Mouse (Mus musculus) adrenal gland, postnatal 14 days (tissue): Measurements from ENCODE around the gene Ylpm1. TPM values are rescaled to one million over a fixed set of nuclear protein-coding genes. Genes with fewer than 3 reads are reported as not detected.

Experiments
- DNase-seq: peaks from one replicate; pipeline ENCODE4 v3.0.0; 2021; ENCODE audit warnings: mixed read lengths
- total RNA-seq: library from RNA; stranded (reverse); gene quantifications from 2 replicates; pipeline ENCODE4 v1.2.3, GENCODE M21; 2021

Ylpm1 gene
- total RNA-seq, 1 experiment from 2014 or later: 46.0 TPM

DNA sequence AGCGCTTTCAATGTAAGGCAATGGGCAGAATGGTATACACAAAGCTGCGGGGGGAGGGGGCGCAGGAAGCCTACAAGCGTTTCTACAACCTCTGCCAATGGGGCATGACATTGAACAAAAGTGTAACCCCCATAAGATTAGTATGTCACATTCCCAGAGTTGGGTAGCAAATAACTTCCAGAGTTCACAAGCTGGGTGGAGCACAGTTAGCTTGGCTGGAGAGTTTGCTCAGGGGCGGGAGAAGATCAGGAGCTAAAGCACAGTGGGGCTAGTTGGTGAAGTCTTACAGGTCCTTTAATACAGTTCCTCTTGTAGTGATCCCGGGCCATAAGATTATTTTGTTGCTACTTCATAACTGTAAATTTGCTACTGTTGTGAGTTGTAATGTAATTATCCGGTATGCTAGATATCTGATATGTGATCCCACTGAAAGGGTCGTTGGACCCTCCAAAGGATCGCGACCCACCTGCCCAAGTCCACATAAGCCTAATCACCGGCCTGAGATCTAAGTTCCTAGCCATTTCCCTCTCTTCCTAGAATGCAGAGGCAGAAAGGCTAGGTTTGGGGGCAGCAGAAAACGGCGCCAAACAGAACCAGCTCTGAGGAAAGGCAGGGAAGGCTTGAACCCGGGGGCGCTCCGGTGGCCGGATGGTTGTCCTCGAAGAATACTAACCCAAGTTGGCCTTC is 114.0 kb downstream of the Ylpm1 start:
- peak; percentile 38 for DNase-seq

DNA sequence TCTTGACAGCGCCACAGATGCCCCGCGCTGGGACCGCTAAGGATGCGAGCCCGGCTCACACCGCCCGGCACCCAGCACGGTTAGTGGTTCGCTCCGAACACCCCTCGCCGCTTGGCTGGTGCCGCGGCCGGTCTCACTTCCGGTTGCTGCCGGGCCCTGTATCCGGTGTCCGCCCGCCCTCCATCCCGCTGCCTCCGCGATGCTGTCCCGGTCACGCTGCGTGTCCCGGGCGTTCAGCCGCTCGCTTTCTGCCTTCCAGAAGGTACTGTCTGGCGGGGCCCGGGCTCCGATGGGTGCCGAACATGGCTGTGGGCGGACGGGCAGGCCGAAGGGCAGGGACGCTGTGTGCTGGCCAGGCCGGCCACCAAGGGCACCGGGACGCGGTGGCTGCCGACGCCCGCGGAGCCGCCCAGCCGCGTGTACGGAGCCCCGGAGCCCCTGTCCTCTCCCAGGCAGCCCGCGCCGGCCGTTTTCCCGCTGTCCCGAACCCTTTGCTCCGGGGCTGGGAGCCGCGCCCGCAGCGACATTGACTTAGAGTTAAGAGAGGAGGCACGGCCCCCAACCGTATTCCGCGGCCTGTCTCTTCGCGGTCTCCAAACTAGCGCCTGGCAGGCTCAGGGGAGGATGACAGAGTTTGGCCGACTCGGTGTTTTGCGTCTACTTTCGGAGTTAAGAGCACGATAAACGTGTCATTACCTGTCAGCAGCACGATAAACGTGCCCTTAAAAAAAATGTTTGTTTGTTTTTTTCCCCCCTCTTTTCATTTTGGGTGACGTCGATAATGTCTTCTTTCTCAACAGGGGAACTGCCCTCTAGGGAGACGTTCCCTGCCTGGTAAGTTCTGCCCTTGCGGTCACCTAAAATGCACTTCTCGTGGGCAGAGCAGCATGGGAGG is 114.8 kb downstream of the Ylpm1 start, which contains the start of the genes Prox2 and Dlst:
TSS of gene Prox2 (minus strand) at position 62 of the 895 bp plus-strand sequence.
TSS of gene Dlst (plus strand) at position 136 of the 895 bp plus-strand sequence.
- DNase-seq: peak; percentile 95

GRCm38 (mm10) chr12:85112550-85113251 is 116.6 kb downstream of the Ylpm1 start:
- DNase-seq: no peak

DNA sequence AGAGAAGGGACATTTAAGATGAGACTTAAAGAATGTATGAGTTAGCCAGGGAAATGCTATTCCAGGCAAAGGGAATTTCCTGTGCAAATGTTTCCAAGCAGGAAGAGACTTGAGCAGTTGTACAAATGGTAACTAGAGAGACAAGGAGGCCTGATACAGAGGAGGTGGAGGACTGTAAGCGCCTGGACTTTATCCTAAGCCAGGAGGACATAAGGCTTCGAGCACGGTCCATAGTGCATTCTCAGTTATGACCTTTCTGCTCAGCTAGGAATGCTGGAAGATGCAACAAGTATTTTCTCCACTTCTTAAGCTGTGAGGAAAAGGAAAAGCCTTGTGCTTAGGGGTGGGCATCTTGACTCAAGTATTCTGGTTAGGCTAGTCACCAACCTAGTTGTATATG is 117.2 kb downstream of the Ylpm1 start:
- no peak for DNase-seq

- no peak for DNase-seq
Measured at GRCm38 (mm10) chr12:85113917-85114316, 117.8 kb downstream of the Ylpm1 start.

GRCm38 (mm10) chr12:85115678-85116077 is 119.6 kb downstream of the Ylpm1 start:
- peak; percentile 43 for DNase-seq

Other genes with a start within 250 kb of the Ylpm1 start
- gene Npc2, start 223.2 kb upstream of the Ylpm1 start, total RNA-seq: 57.2 and 67.4 TPM in 2 replicates
- gene Isca2, start 223.1 kb upstream of the Ylpm1 start, total RNA-seq: 98.2 and 115 TPM in 2 replicates
- gene Ltbp2, start 119.8 kb upstream of the Ylpm1 start, total RNA-seq: 11.9 and 12.4 TPM in 2 replicates
- 96.0 and 111 TPM in 2 replicates for gene Fcf1, start 25.4 kb upstream of the Ylpm1 start, total RNA-seq
- gene Arel1, start 25.4 kb upstream of the Ylpm1 start, total RNA-seq: 27.9 and 35.2 TPM in 2 replicates
- gene Prox2, start 114.4 kb downstream of the Ylpm1 start, total RNA-seq: 4.7 and 6.7 TPM in 2 replicates
- gene Dlst, start 114.5 kb downstream of the Ylpm1 start, total RNA-seq: 692 and 702 TPM in 2 replicates
- gene Rps6kl1, start 154.9 kb downstream of the Ylpm1 start, total RNA-seq: 1.7 and 2.2 TPM in 2 replicates
- 0.85 and 1.2 TPM in 2 replicates for gene Pgf, start 181.5 kb downstream of the Ylpm1 start, total RNA-seq
- gene Eif2b2, start 223.2 kb downstream of the Ylpm1 start, total RNA-seq: 69.7 and 79.3 TPM in 2 replicates